Mouse (Mus musculus): ENCODE data around the gene Samhd1. TPM values are rescaled to one million over a fixed set of nuclear protein-coding genes. Genes with fewer than 3 reads are reported as not detected.

Samhd1 gene
- polyA plus RNA-seq, 1 experiment: not detected

GRCm38 (mm10) chr2:157132086-157132485 lies 3.0 kb downstream of the Samhd1 start:
- Histone ChIP-seq H3K27ac (ENCODE audit: insufficient read depth, low read depth, low read length) (no peak overlapping the region), H3K4me3 (ENCODE audit: insufficient read depth, low read depth, low read length) (no peak overlapping the region), H3K4me1 (ENCODE audit: control insufficient read depth, insufficient read depth, low read length) (no peaks in the 10 kb centered on the region)
- TF ChIP-seq POLR2A (IDR thresholded peaks at IDR 0.05; ENCODE audit: insufficient read depth, low read depth, low read length) (no peak), CTCF (IDR thresholded peaks at IDR 0.05; ENCODE audit: insufficient read depth, low read depth, low read length) (no peak)
- WGBS: 93% methylated on average over 1 of the region's 1 CpGs

GRCm38 (mm10) chr2:157130813-157131514 lies 4.1 kb downstream of the Samhd1 start:
- Histone ChIP-seq H3K27ac (ENCODE audit: insufficient read depth, low read depth, low read length) (no peak overlapping the region), H3K4me1 (ENCODE audit: control insufficient read depth, insufficient read depth, low read length) (no peaks in the 10 kb centered on the region), H3K4me3 (ENCODE audit: insufficient read depth, low read depth, low read length) (no peak overlapping the region)
- TF ChIP-seq CTCF (IDR thresholded peaks at IDR 0.05; ENCODE audit: insufficient read depth, low read depth, low read length) (no peak), POLR2A (IDR thresholded peaks at IDR 0.05; ENCODE audit: insufficient read depth, low read depth, low read length) (no peak)
- 83% methylated on average over 8 of the region's 8 CpGs for WGBS

GRCm38 (mm10) chr2:157129601-157130164 lies 5.4 kb downstream of the Samhd1 start:
- 84% methylated on average over 11 of the region's 11 CpGs for WGBS
- TF ChIP-seq CTCF (IDR thresholded peaks at IDR 0.05; ENCODE audit: insufficient read depth, low read depth, low read length) (no peak), POLR2A (IDR thresholded peaks at IDR 0.05; ENCODE audit: insufficient read depth, low read depth, low read length) (no peak)
- Histone ChIP-seq H3K4me3 (ENCODE audit: insufficient read depth, low read depth, low read length) (no peak overlapping the region), H3K4me1 (ENCODE audit: control insufficient read depth, insufficient read depth, low read length) (no peaks in the 10 kb centered on the region), H3K27ac (ENCODE audit: insufficient read depth, low read depth, low read length) (no peak overlapping the region)

- no peaks in the 10 kb centered on the region for H3K4me1 ChIP-seq (ENCODE audit: control insufficient read depth, insufficient read depth, low read length)
- no peak overlapping the region for H3K27ac ChIP-seq (ENCODE audit: insufficient read depth, low read depth, low read length)
- TF ChIP-seq POLR2A (IDR thresholded peaks at IDR 0.05; ENCODE audit: insufficient read depth, low read depth, low read length) (no peak), CTCF (IDR thresholded peaks at IDR 0.05; ENCODE audit: insufficient read depth, low read depth, low read length) (no peak)
- H3K4me3 ChIP-seq (ENCODE audit: insufficient read depth, low read depth, low read length): no peak overlapping the region
- 90% methylated on average over 4 of the region's 4 CpGs for WGBS
Observed at GRCm38 (mm10) chr2:157129096-157129495, 6.0 kb downstream of the Samhd1 start.

- no peak overlapping the region for H3K4me3 ChIP-seq (ENCODE audit: insufficient read depth, low read depth, low read length)
- TF ChIP-seq POLR2A (IDR thresholded peaks at IDR 0.05; ENCODE audit: insufficient read depth, low read depth, low read length) (no peak), CTCF (IDR thresholded peaks at IDR 0.05; ENCODE audit: insufficient read depth, low read depth, low read length) (no peak)
- H3K27ac ChIP-seq (ENCODE audit: insufficient read depth, low read depth, low read length): no peak overlapping the region
- H3K4me1 ChIP-seq (ENCODE audit: control insufficient read depth, insufficient read depth, low read length): no peaks in the 10 kb centered on the region
- WGBS: 51% methylated on average over 4 of the region's 4 CpGs
Observed at GRCm38 (mm10) chr2:157128072-157128471, 7.0 kb downstream of the Samhd1 start.

- Histone ChIP-seq H3K4me1 (ENCODE audit: control insufficient read depth, insufficient read depth, low read length) (no peaks in the 10 kb centered on the region), H3K27ac (ENCODE audit: insufficient read depth, low read depth, low read length) (no peak overlapping the region), H3K4me3 (ENCODE audit: insufficient read depth, low read depth, low read length) (no peak overlapping the region)
- WGBS: 76% methylated on average over 3 of the region's 3 CpGs
- no peak for TF ChIP-seq POLR2A (IDR thresholded peaks at IDR 0.05; ENCODE audit: insufficient read depth, low read depth, low read length)
- no peak for TF ChIP-seq CTCF (IDR thresholded peaks at IDR 0.05; ENCODE audit: insufficient read depth, low read depth, low read length)
Observed at GRCm38 (mm10) chr2:157127370-157127769, 7.7 kb downstream of the Samhd1 start.

- WGBS: 88% methylated on average over 3 of the region's 3 CpGs
- Histone ChIP-seq H3K4me1 (ENCODE audit: control insufficient read depth, insufficient read depth, low read length) (no peaks in the 10 kb centered on the region), H3K27ac (ENCODE audit: insufficient read depth, low read depth, low read length) (no peak overlapping the region), H3K4me3 (ENCODE audit: insufficient read depth, low read depth, low read length) (no peak overlapping the region)
- TF ChIP-seq CTCF (IDR thresholded peaks at IDR 0.05; ENCODE audit: insufficient read depth, low read depth, low read length) (no peak), POLR2A (IDR thresholded peaks at IDR 0.05; ENCODE audit: insufficient read depth, low read depth, low read length) (no peak)
Observed at GRCm38 (mm10) chr2:157125246-157125645, 9.8 kb downstream of the Samhd1 start.

- H3K4me1 ChIP-seq (ENCODE audit: control insufficient read depth, insufficient read depth, low read length): no peaks in the 10 kb centered on the region
- WGBS: 91% methylated on average over 8 of the region's 8 CpGs
- no peak overlapping the region for H3K27ac ChIP-seq (ENCODE audit: insufficient read depth, low read depth, low read length)
- H3K4me3 ChIP-seq (ENCODE audit: insufficient read depth, low read depth, low read length): no peak overlapping the region
- no peak for TF ChIP-seq CTCF (IDR thresholded peaks at IDR 0.05; ENCODE audit: insufficient read depth, low read depth, low read length)
- TF ChIP-seq POLR2A (IDR thresholded peaks at IDR 0.05; ENCODE audit: insufficient read depth, low read depth, low read length): no peak
Observed at GRCm38 (mm10) chr2:157121766-157122165, 13.3 kb downstream of the Samhd1 start.

GRCm38 (mm10) chr2:157119075-157119474 lies 16.0 kb downstream of the Samhd1 start:
- Histone ChIP-seq H3K27ac (ENCODE audit: insufficient read depth, low read depth, low read length) (no peak overlapping the region), H3K4me1 (ENCODE audit: control insufficient read depth, insufficient read depth, low read length) (no peaks in the 10 kb centered on the region), H3K4me3 (ENCODE audit: insufficient read depth, low read depth, low read length) (no peak overlapping the region)
- TF ChIP-seq CTCF (IDR thresholded peaks at IDR 0.05; ENCODE audit: insufficient read depth, low read depth, low read length): no peak
- no peak for TF ChIP-seq POLR2A (IDR thresholded peaks at IDR 0.05; ENCODE audit: insufficient read depth, low read depth, low read length)
- 73% methylated on average over 3 of the region's 3 CpGs for WGBS
